Mouse (Mus musculus) hindbrain, embryonic 14.5 days (tissue): Measurements from ENCODE around the gene Olfr979. TPM values are rescaled to one million over a fixed set of nuclear protein-coding genes. Genes with fewer than 3 reads are reported as not detected.

ENCODE experiments used
- polyA plus RNA-seq: library from polyadenylated mRNA; unstranded; fragments of >200 nt; fragmentation: Nextera tagmentation; extraction: Ambion mirVana; gene quantifications from 2 replicates; pipeline ENCODE4 v1.2.1, GENCODE M21; 2014

Olfr979 gene
- polyA plus RNA-seq, 1 experiment from 2014 or later: not detected

Other genes starting within 250 kb of the Olfr979 start
- not detected in 2 replicates for gene Olfr968, start 220.2 kb downstream of the Olfr979 start, polyA plus RNA-seq
- gene Olfr969, start 212.5 kb downstream of the Olfr979 start, polyA plus RNA-seq: not detected in 2 replicates
- gene Olfr970, start 194.6 kb downstream of the Olfr979 start, polyA plus RNA-seq: not detected in 2 replicates
- gene Olfr971, start 166.6 kb downstream of the Olfr979 start, polyA plus RNA-seq: not detected in 2 replicates
- gene Olfr972, start 137.0 kb downstream of the Olfr979 start, polyA plus RNA-seq: not detected in 2 replicates
- not detected in 2 replicates for gene Olfr229, start 96.1 kb downstream of the Olfr979 start, polyA plus RNA-seq
- gene Olfr974, start 66.0 kb downstream of the Olfr979 start, polyA plus RNA-seq: not detected in 2 replicates
- gene Olfr975, start 51.4 kb downstream of the Olfr979 start, polyA plus RNA-seq: not detected in 2 replicates
- not detected in 2 replicates for gene Olfr976, start 42.3 kb downstream of the Olfr979 start, polyA plus RNA-seq
- not detected in 2 replicates for gene Olfr978, start 11.4 kb downstream of the Olfr979 start, polyA plus RNA-seq
- gene Olfr980, start 6.1 kb upstream of the Olfr979 start, polyA plus RNA-seq: not detected in 2 replicates
- gene Olfr981, start 18.0 kb upstream of the Olfr979 start, polyA plus RNA-seq: not detected in 2 replicates
- not detected in 2 replicates for gene Olfr982, start 70.4 kb upstream of the Olfr979 start, polyA plus RNA-seq
- not detected in 2 replicates for gene Olfr983, start 90.1 kb upstream of the Olfr979 start, polyA plus RNA-seq
- not detected in 2 replicates for gene Olfr984, start 110.7 kb upstream of the Olfr979 start, polyA plus RNA-seq
- not detected in 2 replicates for gene Olfr985, start 126.7 kb upstream of the Olfr979 start, polyA plus RNA-seq
- gene Tmem225, start 144.7 kb upstream of the Olfr979 start, polyA plus RNA-seq: not detected in 2 replicates
- gene Olfr986, start 177.5 kb upstream of the Olfr979 start, polyA plus RNA-seq: not detected in 2 replicates
- 11.1 and 12.1 TPM in 2 replicates for gene Zfp202, start 188.9 kb upstream of the Olfr979 start, polyA plus RNA-seq